Mouse (Mus musculus) heart, postnatal 36 days (tissue): Measurements from ENCODE around the gene Tpd52l1. TPM values are rescaled to one million over a fixed set of nuclear protein-coding genes. Genes with fewer than 3 reads are reported as not detected.

ENCODE experiments used
- DNase-seq, 2 experiments: peaks; one replicate each; pipeline ENCODE4 v3.0.0; 2021 to 2022
- intact Hi-C: fragments of 180-260 bp; cut with DNase I; formaldehyde crosslinking; loops from one replicate; pipeline ENCODE4 v1.15.1; 2025
- total RNA-seq, 2 experiments: library from RNA; stranded (reverse); gene quantifications; 2 replicates each; pipeline ENCODE4 v1.2.3; 2021

Tpd52l1 gene
- total RNA-seq, 2 experiments from 2014 or later = 4.9 to 6.6 TPM

- intact Hi-C loops = no loop called here
- DNase-seq = no peak
Observed at GRCm38 (mm10) chr10:31352845-31353427, 92.8 kb downstream of the Tpd52l1 start.

- intact Hi-C loops = no loop called here
- no peak for DNase-seq
Observed at GRCm38 (mm10) chr10:31351056-31351455, 94.7 kb downstream of the Tpd52l1 start.

- DNase-seq = no peak
Observed at GRCm38 (mm10) chr10:31346401-31346800, 99.4 kb downstream of the Tpd52l1 start.

GRCm38 (mm10) chr10:31336432-31336831, 109.3 kb downstream of the Tpd52l1 start:
- intact Hi-C loops = no loop called here

More at GRCm38 (mm10) chr10:31346401-31346800, 99.4 kb downstream of the Tpd52l1 start:
- intact Hi-C loops = no loop called here

GRCm38 (mm10) chr10:31331225-31331775, 114.5 kb downstream of the Tpd52l1 start:
- intact Hi-C loops = no loop called here
- peak; percentile 5 to 12 for DNase-seq

More at GRCm38 (mm10) chr10:31336432-31336831, 109.3 kb downstream of the Tpd52l1 start:
- no peak for DNase-seq

- intact Hi-C loops = no loop called here
- DNase-seq = no peak
Observed at GRCm38 (mm10) chr10:31330286-31330962, 115.3 kb downstream of the Tpd52l1 start.

- DNase-seq = no peak
- intact Hi-C loops = no loop called here
Observed at GRCm38 (mm10) chr10:31329436-31329835, 116.3 kb downstream of the Tpd52l1 start.

GRCm38 (mm10) chr10:31318491-31318890, 127.3 kb downstream of the Tpd52l1 start:
- intact Hi-C loops = no loop called here
- no peak for DNase-seq

GRCm38 (mm10) chr10:31312865-31313848, 132.6 kb downstream of the Tpd52l1 start, which contains the start of gene Hddc2:
TSS of gene Hddc2 (plus strand) at chr10:31313383.
- intact Hi-C loops = loop anchor here (5.0 kb wide), 3 partner anchors 134 to 711 kb away; partner anchors contain the start of genes Tpd52l1 and Trmt11
- DNase-seq = peak; percentile 72 to 76

- no peak for DNase-seq
- intact Hi-C loops = no loop called here
Observed at GRCm38 (mm10) chr10:31307024-31307598, 138.6 kb downstream of the Tpd52l1 start.

GRCm38 (mm10) chr10:31303446-31303845, 142.3 kb downstream of the Tpd52l1 start:
- DNase-seq = no peak
- intact Hi-C loops = no loop called here

GRCm38 (mm10) chr10:31300292-31300691, 145.5 kb downstream of the Tpd52l1 start:
- DNase-seq = no peak
- intact Hi-C loops = no loop called here

GRCm38 (mm10) chr10:31298921-31299574, 146.7 kb downstream of the Tpd52l1 start:
- intact Hi-C loops = loop anchor here (1.0 kb wide), 1 partner anchor 474 kb away; no protein-coding TSS in a partner anchor
- peak; percentile 54 to 58 for DNase-seq

- intact Hi-C loops = no loop called here
- no peak for DNase-seq
Observed at GRCm38 (mm10) chr10:31298263-31298662, 147.5 kb downstream of the Tpd52l1 start.

- no peak for DNase-seq
- intact Hi-C loops = no loop called here
Observed at GRCm38 (mm10) chr10:31297106-31297505, 148.7 kb downstream of the Tpd52l1 start.

- DNase-seq = no peak
- intact Hi-C loops = no loop called here
Observed at GRCm38 (mm10) chr10:31296458-31296857, 149.3 kb downstream of the Tpd52l1 start.

GRCm38 (mm10) chr10:31295705-31296104, 150.1 kb downstream of the Tpd52l1 start:
- intact Hi-C loops = no loop called here
- DNase-seq = no peak

- intact Hi-C loops = no loop called here
Observed at GRCm38 (mm10) chr10:31288697-31289390, 156.9 kb downstream of the Tpd52l1 start.

GRCm38 (mm10) chr10:31287787-31288186, 158.0 kb downstream of the Tpd52l1 start:
- intact Hi-C loops = no loop called here

More at GRCm38 (mm10) chr10:31288697-31289390, 156.9 kb downstream of the Tpd52l1 start:
- no peak for DNase-seq

More at GRCm38 (mm10) chr10:31287787-31288186, 158.0 kb downstream of the Tpd52l1 start:
- DNase-seq = no peak
